Mouse (Mus musculus): ENCODE data around the gene Rreb1. TPM values are rescaled to one million over a fixed set of nuclear protein-coding genes. Genes with fewer than 3 reads are reported as not detected.

Gene Rreb1
- polyA plus RNA-seq, 1 experiment = 6.0 TPM

- TF ChIP-seq MYOD1 (IDR thresholded peaks at IDR 0.05; ENCODE audit: control insufficient read depth, insufficient read length, low read depth) (no peak), CTCF (IDR thresholded peaks at IDR 0.05; ENCODE audit: control insufficient read depth, insufficient read depth, insufficient read length) (no peak), CEBPB (IDR thresholded peaks at IDR 0.05; ENCODE audit: low read depth) (peak; percentile 70), MAX (IDR thresholded peaks at IDR 0.05) (no peak), MYOG (IDR thresholded peaks at IDR 0.05; ENCODE audit: control insufficient read depth, extremely low read depth, insufficient read length) (no peak), USF1 (IDR thresholded peaks at IDR 0.05; ENCODE audit: low read depth) (no peak)
- Histone ChIP-seq H3K79me3 (ENCODE audit: low read depth) (peaks cover 55% of the 10 kb centered on the region), H3ac (ENCODE audit: control insufficient read depth, insufficient read length, low read depth) (peak overlapping the region; percentile 97), H3K4me3 (ENCODE audit: insufficient read depth, poor library complexity, severe bottlenecking) (peak overlapping the region; percentile 75), H3K27me3 (ENCODE audit: control insufficient read depth, insufficient read depth, insufficient read length) (no peaks in the 10 kb centered on the region), H3K36me3 (ENCODE audit: control insufficient read depth, insufficient read depth) (no peaks in the 10 kb centered on the region), H3K79me2 (ENCODE audit: control insufficient read depth, insufficient read depth) (peaks cover 70% of the 10 kb centered on the region)
Measured at GRCm38 (mm10) chr13:37827996-37828579, 49.9 kb downstream of the Rreb1 start.

GRCm38 (mm10) chr13:37828928-37829327 is 50.7 kb downstream of the Rreb1 start:
- TF ChIP-seq USF1 (IDR thresholded peaks at IDR 0.05; ENCODE audit: low read depth) = no peak
- Histone ChIP-seq H3K27me3 (ENCODE audit: control insufficient read depth, insufficient read depth, insufficient read length) (no peaks in the 10 kb centered on the region), H3K4me3 (ENCODE audit: insufficient read depth, poor library complexity, severe bottlenecking) (no peak overlapping the region)

GRCm38 (mm10) chr13:37830256-37830655 is 52.1 kb downstream of the Rreb1 start:
- Histone ChIP-seq H3K79me2 (ENCODE audit: control insufficient read depth, insufficient read depth) (peaks cover 92% of the 10 kb centered on the region), H3K79me3 (ENCODE audit: low read depth) (peaks cover 68% of the 10 kb centered on the region)

More at GRCm38 (mm10) chr13:37828928-37829327, 50.7 kb downstream of the Rreb1 start:
- Histone ChIP-seq H3K79me3 (ENCODE audit: low read depth) (peaks cover 63% of the 10 kb centered on the region), H3ac (ENCODE audit: control insufficient read depth, insufficient read length, low read depth) (no peak overlapping the region), H3K36me3 (ENCODE audit: control insufficient read depth, insufficient read depth) (no peaks in the 10 kb centered on the region), H3K79me2 (ENCODE audit: control insufficient read depth, insufficient read depth) (peaks cover 78% of the 10 kb centered on the region)

GRCm38 (mm10) chr13:37830874-37831311 is 52.7 kb downstream of the Rreb1 start:
- Histone ChIP-seq H3K27me3 (ENCODE audit: control insufficient read depth, insufficient read depth, insufficient read length) (no peaks in the 10 kb centered on the region), H3K79me2 (ENCODE audit: control insufficient read depth, insufficient read depth) (peaks cover 98% of the 10 kb centered on the region), H3K36me3 (ENCODE audit: control insufficient read depth, insufficient read depth) (no peaks in the 10 kb centered on the region)

More at GRCm38 (mm10) chr13:37830256-37830655, 52.1 kb downstream of the Rreb1 start:
- Histone ChIP-seq H3ac (ENCODE audit: control insufficient read depth, insufficient read length, low read depth) (no peak overlapping the region), H3K27me3 (ENCODE audit: control insufficient read depth, insufficient read depth, insufficient read length) (no peaks in the 10 kb centered on the region), H3K4me3 (ENCODE audit: insufficient read depth, poor library complexity, severe bottlenecking) (no peak overlapping the region), H3K36me3 (ENCODE audit: control insufficient read depth, insufficient read depth) (no peaks in the 10 kb centered on the region)
- TF ChIP-seq CEBPB (IDR thresholded peaks at IDR 0.05; ENCODE audit: low read depth) = no peak
- no peak for TF ChIP-seq CTCF (IDR thresholded peaks at IDR 0.05; ENCODE audit: control insufficient read depth, insufficient read depth, insufficient read length)

GRCm38 (mm10) chr13:37832481-37832880 is 54.3 kb downstream of the Rreb1 start:
- TF ChIP-seq FOSL1 (IDR thresholded peaks at IDR 0.05; ENCODE audit: insufficient read depth, low read length, poor library complexity, severe bottlenecking) = no peak
- TF ChIP-seq CEBPB (IDR thresholded peaks at IDR 0.05; ENCODE audit: low read depth) = no peak
- TF ChIP-seq MYOG (IDR thresholded peaks at IDR 0.05; ENCODE audit: control insufficient read depth, extremely low read depth, insufficient read length) = no peak
- TF ChIP-seq CTCF (IDR thresholded peaks at IDR 0.05; ENCODE audit: control insufficient read depth, insufficient read depth, insufficient read length) = no peak
- TF ChIP-seq USF1 (IDR thresholded peaks at IDR 0.05; ENCODE audit: low read depth) = no peak
- TF ChIP-seq MYOD1 (IDR thresholded peaks at IDR 0.05; ENCODE audit: control insufficient read depth, insufficient read length, low read depth) = no peak
- TF ChIP-seq MAX (IDR thresholded peaks at IDR 0.05) = no peak

More at GRCm38 (mm10) chr13:37830874-37831311, 52.7 kb downstream of the Rreb1 start:
- Histone ChIP-seq H3K79me3 (ENCODE audit: low read depth) (peaks cover 74% of the 10 kb centered on the region), H3K4me3 (ENCODE audit: insufficient read depth, poor library complexity, severe bottlenecking) (no peak overlapping the region), H3ac (ENCODE audit: control insufficient read depth, insufficient read length, low read depth) (no peak overlapping the region)
- TF ChIP-seq USF1 (IDR thresholded peaks at IDR 0.05; ENCODE audit: low read depth) (no peak), CTCF (IDR thresholded peaks at IDR 0.05; ENCODE audit: control insufficient read depth, insufficient read depth, insufficient read length) (no peak)

GRCm38 (mm10) chr13:37833500-37833899 is 55.3 kb downstream of the Rreb1 start:
- H3K79me3 ChIP-seq (ENCODE audit: low read depth) = peaks cover 85% of the 10 kb centered on the region
- peaks cover 100% of the 10 kb centered on the region for H3K79me2 ChIP-seq (ENCODE audit: control insufficient read depth, insufficient read depth)
- H3K27me3 ChIP-seq (ENCODE audit: control insufficient read depth, insufficient read depth, insufficient read length) = no peaks in the 10 kb centered on the region
- H3ac ChIP-seq (ENCODE audit: control insufficient read depth, insufficient read length, low read depth) = no peak overlapping the region
- H3K4me3 ChIP-seq (ENCODE audit: insufficient read depth, poor library complexity, severe bottlenecking) = no peak overlapping the region
- TF ChIP-seq FOSL1 (IDR thresholded peaks at IDR 0.05; ENCODE audit: insufficient read depth, low read length, poor library complexity, severe bottlenecking) (no peak), CEBPB (IDR thresholded peaks at IDR 0.05; ENCODE audit: low read depth) (no peak), MAX (IDR thresholded peaks at IDR 0.05) (no peak), MYOD1 (IDR thresholded peaks at IDR 0.05; ENCODE audit: control insufficient read depth, insufficient read length, low read depth) (no peak), USF1 (IDR thresholded peaks at IDR 0.05; ENCODE audit: low read depth) (no peak), CTCF (IDR thresholded peaks at IDR 0.05; ENCODE audit: control insufficient read depth, insufficient read depth, insufficient read length) (no peak), MYOG (IDR thresholded peaks at IDR 0.05; ENCODE audit: control insufficient read depth, extremely low read depth, insufficient read length) (no peak)
- H3K36me3 ChIP-seq (ENCODE audit: control insufficient read depth, insufficient read depth) = no peaks in the 10 kb centered on the region

More at GRCm38 (mm10) chr13:37832481-37832880, 54.3 kb downstream of the Rreb1 start:
- Histone ChIP-seq H3K4me3 (ENCODE audit: insufficient read depth, poor library complexity, severe bottlenecking) (no peak overlapping the region), H3K36me3 (ENCODE audit: control insufficient read depth, insufficient read depth) (no peaks in the 10 kb centered on the region), H3K79me2 (ENCODE audit: control insufficient read depth, insufficient read depth) (peaks cover 100% of the 10 kb centered on the region), H3ac (ENCODE audit: control insufficient read depth, insufficient read length, low read depth) (no peak overlapping the region), H3K27me3 (ENCODE audit: control insufficient read depth, insufficient read depth, insufficient read length) (no peaks in the 10 kb centered on the region), H3K79me3 (ENCODE audit: low read depth) (peaks cover 84% of the 10 kb centered on the region)

Data from C2C12 (cell line).